Mouse (Mus musculus) limb, embryonic 13.5 days (tissue): ENCODE data around the gene Kidins220. TPM values are rescaled to one million over a fixed set of nuclear protein-coding genes. Genes with fewer than 3 reads are reported as not detected.
A peak's percentile ranks its signal among the peaks of the same experiment; 100 is the strongest.

Experiments used
- ATAC-seq: fragments of 200-750 bp; cut with Nextera tagmentation; 2 replicates; pipeline ENCODE4 v1.8.0; 2017; ENCODE audit warnings: low read depth, moderate number of reproducible peaks, moderate TSS enrichment; ENCODE audit not compliant: low FRiP score
- H3K27ac ChIP-seq: fragments of 300-500 bp; sonication (generic); 2 replicates; pipeline ENCODE4 v1.5.1; 2015; ENCODE audit warnings: inconsistent platforms, mild to moderate bottlenecking, moderate library complexity
- H3K27me3 ChIP-seq: fragments of 300-500 bp; sonication (generic); 2 replicates; pipeline ENCODE4 v1.6.1; 2015; ENCODE audit warnings: mild to moderate bottlenecking, inconsistent platforms
- H3K36me3 ChIP-seq: fragments of 300-500 bp; sonication (generic); 2 replicates; pipeline ENCODE4 v1.6.1; 2015; ENCODE audit warnings: inconsistent platforms, mild to moderate bottlenecking, moderate library complexity
- H3K4me1 ChIP-seq: fragments of 300-500 bp; sonication (generic); 2 replicates; pipeline ENCODE4 v1.6.1; 2015; ENCODE audit warnings: inconsistent platforms
- H3K4me2 ChIP-seq: fragments of 300-500 bp; sonication (generic); replicated peaks from 2 replicates; pipeline ENCODE4 v1.6.1; 2015; ENCODE audit warnings: inconsistent platforms, mild to moderate bottlenecking, moderate library complexity
- H3K4me3 ChIP-seq: fragments of 300-500 bp; sonication (generic); 2 replicates; pipeline ENCODE4 v1.5.1; 2015; ENCODE audit warnings: moderate library complexity, mild to moderate bottlenecking, inconsistent platforms
- H3K9ac ChIP-seq: fragments of 300-500 bp; sonication (generic); 2 replicates; pipeline ENCODE4 v1.6.1; 2015; ENCODE audit warnings: mild to moderate bottlenecking, inconsistent platforms
- H3K9me3 ChIP-seq: fragments of 300-500 bp; sonication (generic); 2 replicates; pipeline ENCODE4 v1.6.1; 2016; ENCODE audit warnings: inconsistent platforms
- WGBS: fragments of 180-500 bp; shearing (Covaris S2); methylation state at CpG from one replicate; pipeline ENCODE4 v1.1.7; 2015; 5-methylcytosine and 5-hydroxymethylcytosine counted together
- polyA plus RNA-seq: library from polyadenylated mRNA; unstranded; fragments of >200 nt; fragmentation: Nextera tagmentation; extraction: Ambion mirVana; gene quantifications from 2 replicates; pipeline ENCODE4 v1.2.1, GENCODE M21; 2015

Gene Kidins220
- polyA plus RNA-seq, 1 experiment from 2014 or later, result 25.9 TPM

DNA sequence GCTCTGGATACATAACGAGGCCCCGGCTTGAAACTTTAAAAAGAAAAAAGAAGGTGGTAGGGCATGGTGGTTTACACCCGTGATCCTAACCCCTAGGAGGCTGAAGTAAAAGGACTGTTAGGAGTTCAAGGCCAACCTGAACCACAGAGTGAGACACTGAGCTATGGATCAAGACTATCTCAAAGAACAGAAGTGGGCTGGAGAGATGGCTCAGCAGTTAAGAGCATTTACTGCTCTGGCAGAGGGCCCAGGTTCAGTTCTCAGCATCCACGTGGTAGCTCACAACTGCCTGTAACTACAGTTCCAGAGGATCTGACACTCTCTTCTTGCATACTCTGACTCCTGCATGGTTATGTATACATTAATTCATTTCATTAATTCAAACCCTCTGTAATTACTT is 31.3 kb upstream of the Kidins220 start:
- no peak for ATAC-seq
- Histone ChIP-seq H3K9ac (no peak overlapping the region), H3K4me1 (no peaks in the 10 kb centered on the region), H3K36me3 (peaks cover 69% of the 10 kb centered on the region), H3K4me2 (no peak overlapping the region), H3K27me3 (no peaks in the 10 kb centered on the region), H3K4me3 (no peak overlapping the region), H3K9me3 (no peaks in the 10 kb centered on the region), H3K27ac (no peak overlapping the region)
- WGBS, result 81% methylated on average over 4 of the region's 4 CpGs

DNA sequence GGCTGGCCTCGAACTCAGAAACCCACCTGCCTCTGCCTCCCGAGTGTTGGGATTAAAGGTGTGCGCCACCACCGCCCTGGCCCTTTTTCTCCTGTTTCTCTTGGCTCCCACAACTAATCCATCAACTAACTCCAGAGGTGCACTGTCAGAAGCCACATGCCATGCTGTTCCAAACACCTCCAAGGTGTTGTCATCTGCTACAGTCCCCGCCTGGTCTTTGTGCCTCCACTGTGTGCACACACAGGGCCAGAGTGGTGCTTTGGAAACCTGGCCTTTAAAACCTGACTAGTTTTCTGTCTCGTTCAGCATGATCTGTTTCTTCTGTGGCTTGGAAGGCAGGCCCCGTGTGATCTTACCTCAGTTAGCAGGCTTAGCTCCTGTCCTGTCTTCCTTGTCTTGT is 30.1 kb upstream of the Kidins220 start:
- no peaks in the 10 kb centered on the region for H3K4me1 ChIP-seq
- no peak overlapping the region for H3K4me2 ChIP-seq
- H3K27me3 ChIP-seq, result no peaks in the 10 kb centered on the region
- 87% methylated on average over 7 of the region's 7 CpGs for WGBS
- H3K27ac ChIP-seq, result no peak overlapping the region
- H3K9ac ChIP-seq, result no peak overlapping the region
- no peaks in the 10 kb centered on the region for H3K9me3 ChIP-seq
- no peak overlapping the region for H3K4me3 ChIP-seq
- no peak for ATAC-seq
- peaks cover 68% of the 10 kb centered on the region for H3K36me3 ChIP-seq

DNA sequence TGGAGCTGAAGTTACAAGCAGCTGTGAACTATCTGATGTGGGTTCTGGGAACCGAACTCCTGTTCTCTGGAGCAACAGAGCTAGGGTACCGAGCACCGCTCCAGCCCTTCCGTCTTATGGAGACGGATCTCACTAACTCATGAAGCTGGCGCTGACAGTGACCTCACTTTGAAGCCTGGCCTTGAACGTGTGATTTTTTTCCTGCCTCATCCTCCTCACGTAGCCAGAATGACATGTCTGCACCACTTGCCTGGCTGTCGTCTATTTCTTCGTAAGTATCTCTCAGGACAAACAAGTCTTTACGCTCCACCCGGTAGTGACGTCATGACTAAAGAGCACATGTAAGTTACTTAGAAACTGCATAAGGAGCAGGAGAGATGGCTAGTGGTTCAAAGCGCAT is 27.7 kb upstream of the Kidins220 start:
- Histone ChIP-seq H3K4me2 (no peak overlapping the region), H3K9me3 (no peaks in the 10 kb centered on the region; the same call in 1 of the 2 replicates), H3K9ac (no peak overlapping the region), H3K27ac (no peak overlapping the region), H3K4me3 (no peak overlapping the region), H3K4me1 (0 out of 2 replicates have a peak, but pooled peaks cover 3% of the 10 kb centered on the region), H3K36me3 (peaks cover 65% of the 10 kb centered on the region), H3K27me3 (no peaks in the 10 kb centered on the region)
- ATAC-seq, result no peak
- WGBS, result 93% methylated on average over 14 of the region's 14 CpGs

DNA sequence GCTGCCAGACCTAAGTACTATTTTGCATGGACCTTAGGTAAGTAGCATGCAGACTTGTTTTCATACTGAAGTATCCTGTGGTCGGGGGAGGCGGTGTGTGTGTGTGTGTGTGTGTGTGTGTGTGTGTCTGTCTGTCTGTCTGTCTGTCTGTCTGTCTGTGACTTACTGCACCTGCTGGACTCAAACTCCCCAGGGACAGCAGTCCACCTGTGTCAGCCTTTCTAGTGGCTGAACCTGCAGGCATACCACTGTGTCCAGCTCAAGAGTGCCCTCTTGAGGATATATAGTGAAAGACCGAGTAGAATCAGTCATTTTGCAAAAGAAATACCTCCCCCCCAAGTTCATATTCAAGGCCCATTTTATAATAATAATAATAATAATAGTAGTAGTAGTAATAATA is 26.4 kb upstream of the Kidins220 start:
- Histone ChIP-seq H3K4me2 (no peak overlapping the region), H3K4me3 (no peak overlapping the region), H3K27ac (no peak overlapping the region), H3K9ac (no peak overlapping the region), H3K4me1 (peaks cover 8% of the 10 kb centered on the region), H3K27me3 (no peaks in the 10 kb centered on the region), H3K9me3 (no peaks in the 10 kb centered on the region; the same call in 1 of the 2 replicates), H3K36me3 (peaks cover 64% of the 10 kb centered on the region)
- ATAC-seq, result no peak
- 61% methylated on average over 3 of the region's 3 CpGs for WGBS

DNA sequence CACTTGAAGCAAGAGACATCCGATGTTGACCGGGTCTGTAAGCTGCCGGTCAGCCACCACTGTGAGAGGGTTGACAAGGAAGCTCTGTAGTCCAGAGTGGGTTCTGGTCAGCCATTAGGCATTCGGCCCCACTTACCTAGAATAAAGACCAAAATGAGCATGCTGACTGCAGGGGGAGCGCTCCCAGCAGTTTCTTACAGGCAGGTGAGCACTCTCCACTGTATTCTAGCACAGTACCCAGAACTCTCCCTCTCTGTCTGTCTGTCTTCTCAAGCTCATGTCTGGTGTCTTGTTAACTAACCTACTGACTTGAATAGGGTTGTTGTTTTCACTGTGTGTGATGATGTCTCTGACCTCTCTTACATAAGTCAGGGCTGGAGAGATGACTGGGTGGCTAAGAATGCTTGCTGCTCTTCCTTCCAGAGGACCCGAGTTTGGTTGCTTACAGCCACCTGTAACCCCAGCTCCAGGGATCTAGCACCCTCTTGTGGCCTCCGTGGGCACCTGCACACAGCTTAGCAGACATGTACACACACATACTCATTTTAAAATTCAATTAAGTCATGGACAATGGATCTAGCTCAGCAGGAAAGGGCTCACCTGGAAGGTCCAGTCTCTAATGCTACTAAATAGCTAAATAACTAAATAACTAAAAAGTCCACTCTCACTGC is 24.2 kb upstream of the Kidins220 start:
- no peak overlapping the region for H3K4me3 ChIP-seq
- H3K4me1 ChIP-seq, result peaks cover 8% of the 10 kb centered on the region
- H3K4me2 ChIP-seq, result no peak overlapping the region
- 81% methylated on average over 7 of the region's 7 CpGs for WGBS
- no peaks in the 10 kb centered on the region for H3K27me3 ChIP-seq
- peaks cover 72% of the 10 kb centered on the region for H3K36me3 ChIP-seq
- H3K9me3 ChIP-seq, result no peaks in the 10 kb centered on the region; the same call in 1 of the 2 replicates
- no peak overlapping the region for H3K27ac ChIP-seq
- H3K9ac ChIP-seq, result no peak overlapping the region
- no peak for ATAC-seq

DNA sequence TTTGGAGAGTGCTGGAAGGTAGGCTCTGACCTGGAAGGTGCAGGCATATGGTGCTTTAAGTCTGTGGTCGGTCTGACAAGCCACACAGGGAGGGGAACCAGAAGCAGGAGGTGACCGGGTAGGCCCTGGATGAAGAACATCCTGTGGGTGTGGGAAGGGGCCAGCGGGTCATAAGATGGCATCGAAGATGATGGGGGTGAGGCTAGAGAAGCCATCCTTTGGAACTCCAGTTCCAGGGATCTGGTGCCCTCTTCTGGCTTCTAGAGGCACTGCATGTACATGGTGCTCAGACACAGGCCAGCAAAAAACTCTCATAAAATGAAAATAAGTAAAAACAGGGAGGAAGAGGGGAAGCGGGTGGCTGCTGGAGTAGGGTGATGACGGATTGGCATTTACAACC is 22.6 kb upstream of the Kidins220 start:
- H3K4me1 ChIP-seq, result peaks cover 8% of the 10 kb centered on the region
- no peak overlapping the region for H3K9ac ChIP-seq
- ATAC-seq, result peak; percentile 54; the same call in 1 of the 2 replicates
- H3K4me2 ChIP-seq, result no peak overlapping the region
- H3K36me3 ChIP-seq, result peaks cover 65% of the 10 kb centered on the region
- peak overlapping the region; percentile 28; the same call in 1 of the 2 replicates for H3K27ac ChIP-seq
- H3K9me3 ChIP-seq, result no peaks in the 10 kb centered on the region; the same call in 1 of the 2 replicates
- WGBS, result 36% methylated on average over 6 of the region's 6 CpGs
- H3K27me3 ChIP-seq, result no peaks in the 10 kb centered on the region
- no peak overlapping the region for H3K4me3 ChIP-seq

DNA sequence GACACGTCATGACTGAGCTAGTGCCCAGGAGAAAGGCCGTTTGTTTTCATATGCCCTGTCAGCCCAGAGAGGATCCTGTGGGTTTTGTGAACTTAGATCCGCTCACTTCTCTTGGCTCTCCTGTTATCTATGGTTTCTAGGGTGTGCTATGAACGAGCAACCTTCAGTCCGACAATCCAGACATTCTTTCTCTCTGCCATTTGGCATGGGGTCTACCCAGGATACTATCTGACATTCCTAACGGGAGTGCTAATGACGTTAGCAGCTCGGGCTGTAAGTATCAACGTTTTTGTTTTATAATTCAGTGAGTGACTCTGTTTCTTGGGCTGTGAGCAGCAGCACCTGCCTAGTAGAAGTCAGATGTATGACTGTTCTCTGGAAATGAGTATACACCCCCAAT is 19.6 kb upstream of the Kidins220 start:
- WGBS, result 84% methylated on average over 9 of the region's 9 CpGs
- Histone ChIP-seq H3K27me3 (no peaks in the 10 kb centered on the region), H3K4me2 (no peak overlapping the region), H3K4me1 (peaks cover 8% of the 10 kb centered on the region), H3K4me3 (no peak overlapping the region), H3K36me3 (peaks cover 70% of the 10 kb centered on the region), H3K9me3 (no peaks in the 10 kb centered on the region; the same call in 1 of the 2 replicates), H3K27ac (no peak overlapping the region), H3K9ac (no peak overlapping the region)
- no peak for ATAC-seq

DNA sequence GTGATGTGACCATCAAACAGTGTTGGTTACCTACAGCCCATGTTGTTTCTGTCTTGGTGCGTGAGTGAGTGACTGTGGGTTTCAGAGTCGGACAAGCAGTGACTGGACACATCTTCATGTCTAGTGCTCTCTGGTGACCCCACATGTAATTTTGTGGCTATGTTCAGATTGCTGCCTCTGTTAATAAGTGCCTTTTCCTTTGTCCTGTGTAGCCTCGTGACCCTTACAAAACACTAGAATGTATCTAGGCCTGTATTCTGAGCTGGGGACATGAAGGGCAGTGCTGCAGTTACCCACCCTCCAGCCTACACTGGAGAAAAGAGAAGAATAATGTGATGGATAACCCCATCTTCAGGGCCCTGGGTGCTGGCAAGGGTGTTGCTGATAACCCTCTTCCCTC is 16.2 kb upstream of the Kidins220 start:
- no peak overlapping the region for H3K4me3 ChIP-seq
- no peak overlapping the region for H3K9ac ChIP-seq
- no peak for ATAC-seq
- H3K27ac ChIP-seq, result no peak overlapping the region
- no peaks in the 10 kb centered on the region for H3K9me3 ChIP-seq
- H3K4me1 ChIP-seq, result peaks cover 14% of the 10 kb centered on the region
- peaks cover 39% of the 10 kb centered on the region for H3K36me3 ChIP-seq
- 88% methylated on average over 3 of the region's 3 CpGs for WGBS
- no peak overlapping the region for H3K4me2 ChIP-seq
- H3K27me3 ChIP-seq, result no peaks in the 10 kb centered on the region

DNA sequence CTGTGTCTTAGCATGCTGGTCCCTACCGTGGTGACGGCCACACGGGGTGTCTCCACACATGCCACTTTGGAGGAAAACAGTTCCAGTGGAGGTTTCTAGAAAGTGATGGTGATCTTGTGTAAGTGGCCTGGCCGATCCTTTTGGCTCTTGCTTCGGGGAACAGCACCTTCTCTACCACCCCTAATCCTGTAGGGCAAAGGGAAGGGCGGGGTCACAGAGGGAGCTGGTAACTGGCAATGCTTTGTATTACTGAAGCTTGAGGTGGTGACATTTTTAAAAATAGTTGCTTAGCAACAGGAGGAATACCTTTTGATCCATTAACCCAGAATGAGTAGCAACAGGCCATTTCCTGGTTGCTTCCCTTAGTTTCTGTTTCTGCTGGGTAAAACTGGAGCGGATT is 12.9 kb upstream of the Kidins220 start:
- no peaks in the 10 kb centered on the region for H3K27me3 ChIP-seq
- no peak overlapping the region for H3K4me3 ChIP-seq
- 71% methylated on average over 7 of the region's 7 CpGs for WGBS
- H3K9ac ChIP-seq, result no peak overlapping the region
- H3K9me3 ChIP-seq, result peaks cover 3% of the 10 kb centered on the region; the same call in 1 of the 2 replicates
- peaks cover 23% of the 10 kb centered on the region for H3K36me3 ChIP-seq
- peaks cover 17% of the 10 kb centered on the region for H3K4me1 ChIP-seq
- ATAC-seq, result no peak
- no peak overlapping the region for H3K4me2 ChIP-seq
- no peak overlapping the region for H3K27ac ChIP-seq

DNA sequence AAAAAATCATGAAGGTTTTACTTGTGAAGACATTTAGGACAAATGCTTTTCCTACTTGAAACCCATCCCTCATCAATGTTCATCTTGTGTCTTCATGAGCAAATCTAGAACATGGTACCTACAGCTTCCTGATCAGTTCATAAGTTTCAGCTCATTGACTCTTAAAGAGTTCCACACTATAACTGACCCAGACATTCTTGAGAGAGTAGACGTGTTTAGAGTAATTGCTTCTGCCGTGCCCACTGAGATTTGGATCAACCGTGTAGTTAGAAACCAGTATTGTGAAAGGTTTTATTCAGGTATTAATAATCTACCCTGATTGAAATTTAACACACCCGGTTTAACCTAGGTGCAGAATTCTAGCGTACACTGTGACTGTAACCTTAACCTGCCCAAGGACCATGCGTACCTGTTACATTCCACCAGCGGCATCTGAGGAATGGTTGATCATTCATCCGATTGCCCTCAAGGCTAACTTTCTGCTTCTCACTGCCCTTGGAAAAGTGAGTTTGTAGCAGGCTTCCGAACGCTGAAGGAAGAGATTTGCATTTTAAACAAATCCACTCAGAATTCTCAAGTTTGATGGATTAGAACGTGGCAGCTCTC is 12.3 kb upstream of the Kidins220 start:
- no peak overlapping the region for H3K27ac ChIP-seq
- 67% methylated on average over 11 of the region's 11 CpGs for WGBS
- H3K4me1 ChIP-seq, result peaks cover 17% of the 10 kb centered on the region
- H3K4me2 ChIP-seq, result no peak overlapping the region
- ATAC-seq, result no peak
- peaks cover 18% of the 10 kb centered on the region for H3K36me3 ChIP-seq
- H3K27me3 ChIP-seq, result no peaks in the 10 kb centered on the region
- peaks cover 5% of the 10 kb centered on the region; the same call in 1 of the 2 replicates for H3K9me3 ChIP-seq
- no peak overlapping the region for H3K9ac ChIP-seq
- no peak overlapping the region for H3K4me3 ChIP-seq

DNA sequence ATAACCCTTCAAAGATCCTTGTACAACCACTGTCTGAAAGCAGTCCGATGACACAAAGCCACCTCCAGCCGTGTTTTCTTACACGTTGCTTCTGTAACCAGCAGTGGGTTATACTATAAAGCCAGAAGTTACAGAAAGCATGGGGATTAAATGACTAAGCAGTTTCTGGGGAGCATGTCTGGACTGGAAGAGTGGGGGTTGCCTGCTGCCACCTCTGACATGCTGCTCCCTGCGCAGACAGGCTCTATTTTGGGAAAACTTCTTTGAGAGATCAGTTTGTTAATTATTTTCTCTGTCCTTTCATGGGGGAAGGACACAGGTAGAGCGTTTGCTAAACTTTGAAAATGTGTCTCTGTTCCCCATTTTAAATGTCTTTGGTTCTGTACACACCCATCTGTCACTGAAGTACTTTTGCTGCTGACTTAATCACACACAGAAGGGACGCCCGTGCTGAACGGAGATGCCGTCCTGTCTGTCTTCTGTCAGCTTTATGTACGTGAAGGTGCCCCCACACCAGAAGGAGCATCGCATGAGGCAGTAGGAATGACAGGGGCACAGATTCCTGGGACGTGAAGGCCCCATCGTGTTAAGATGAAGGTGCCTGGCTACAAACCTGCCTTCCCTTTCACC is 11.2 kb upstream of the Kidins220 start:
- 50% methylated on average over 13 of the region's 13 CpGs for WGBS

DNA sequence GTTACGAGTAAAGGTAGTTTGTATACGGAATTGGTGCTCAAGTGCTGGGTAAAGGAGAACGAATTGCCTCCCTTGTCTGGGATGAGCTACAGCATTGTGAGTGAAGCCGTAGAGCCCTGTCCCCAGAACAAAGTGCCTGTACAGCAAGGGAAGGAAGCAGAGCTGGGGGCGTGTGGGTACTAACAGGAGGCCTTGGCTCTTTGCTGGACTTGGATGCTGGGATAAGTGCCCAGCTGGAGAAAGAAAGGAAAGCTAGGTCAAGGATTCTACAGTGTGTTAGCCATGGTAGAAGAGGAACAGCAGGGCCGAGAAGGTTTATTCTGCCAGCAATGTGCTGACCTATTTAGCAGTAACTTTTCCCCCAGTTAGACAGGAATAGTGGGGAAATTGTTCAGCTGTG is 9.3 kb upstream of the Kidins220 start:
- H3K9ac ChIP-seq, result no peak overlapping the region
- no peak overlapping the region for H3K4me3 ChIP-seq
- H3K27ac ChIP-seq, result no peak overlapping the region
- ATAC-seq, result no peak
- H3K4me1 ChIP-seq, result peaks cover 14% of the 10 kb centered on the region
- H3K27me3 ChIP-seq, result no peaks in the 10 kb centered on the region
- H3K36me3 ChIP-seq, result 0 out of 2 replicates have a peak, but pooled peaks cover 3% of the 10 kb centered on the region
- H3K4me2 ChIP-seq, result no peak overlapping the region
- H3K9me3 ChIP-seq, result peaks cover 5% of the 10 kb centered on the region; the same call in 1 of the 2 replicates
- 84% methylated on average over 6 of the region's 6 CpGs for WGBS

More for the DNA sequence above, 11.2 kb upstream of the Kidins220 start:
- H3K4me2 ChIP-seq, result no peak overlapping the region; the same call in 1 of the 2 replicates
- H3K4me1 ChIP-seq, result peaks cover 17% of the 10 kb centered on the region
- peaks cover 17% of the 10 kb centered on the region for H3K36me3 ChIP-seq
- no peak for ATAC-seq
- H3K27ac ChIP-seq, result no peak overlapping the region
- H3K4me3 ChIP-seq, result no peak overlapping the region
- H3K27me3 ChIP-seq, result no peaks in the 10 kb centered on the region
- H3K9ac ChIP-seq, result no peak overlapping the region
- H3K9me3 ChIP-seq, result peaks cover 5% of the 10 kb centered on the region; the same call in 1 of the 2 replicates
